Mouse (Mus musculus) kidney, adult 2 months (tissue): ENCODE measurements around the gene Slc9a4.

Experiments used
- CTCF ChIP-seq: fragments of 200-500 bp; conservative IDR thresholded peaks from 2 replicates; pipeline ENCODE4 v1.5.1; 2011; ENCODE audit warnings: low read depth, mild to moderate bottlenecking, control low read depth, low read length, moderate library complexity, mixed read lengths; ENCODE audit not compliant: insufficient read depth, insufficient read length
- POLR2A ChIP-seq: fragments of 200-500 bp; IDR thresholded peaks from one replicate; pipeline ENCODE4 v1.6.1; 2011; ENCODE audit warnings: low read depth, low read length, control low read depth

DNA sequence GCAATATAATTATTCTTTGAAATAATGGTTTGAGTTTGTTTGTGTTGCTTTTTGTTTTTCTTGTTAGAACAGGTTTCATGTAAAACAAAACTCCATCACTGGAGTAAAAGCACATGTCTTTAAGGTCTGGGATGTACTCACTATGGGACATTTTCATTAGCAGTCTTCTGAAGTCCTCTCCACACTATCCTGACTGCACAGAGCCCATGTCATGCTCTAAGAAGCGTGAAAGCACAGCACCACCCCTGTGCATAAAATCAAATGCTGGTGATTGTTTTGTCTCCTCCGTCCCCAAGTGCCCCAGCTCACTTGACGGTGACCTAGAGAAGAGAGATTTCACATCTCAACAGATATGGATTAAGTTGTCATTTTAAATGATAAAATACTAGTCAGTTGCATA lies 45.1 kb downstream of the Slc9a4 start:
- TF ChIP-seq POLR2A: no peak
- TF ChIP-seq CTCF: no peak
